Mouse (Mus musculus) MN1 (cell line): Measurements from ENCODE around the gene Sardh.

Experiments
- DNase-seq: peaks from one replicate; pipeline ENCODE4 v3.0.0-alpha.2; 2016; ENCODE audit warnings: low spot score

Sardh gene

GRCm38 (mm10) chr2:27248211-27248610 is at the start of gene Sardh:
Gene Sardh, minus strand, starts transcription at chr2:27248337.
- no peak for DNase-seq

GRCm38 (mm10) chr2:27296656-27297406 is 48.7 kb upstream of the Sardh start:
- DNase-seq: peak; percentile 28

DNA sequence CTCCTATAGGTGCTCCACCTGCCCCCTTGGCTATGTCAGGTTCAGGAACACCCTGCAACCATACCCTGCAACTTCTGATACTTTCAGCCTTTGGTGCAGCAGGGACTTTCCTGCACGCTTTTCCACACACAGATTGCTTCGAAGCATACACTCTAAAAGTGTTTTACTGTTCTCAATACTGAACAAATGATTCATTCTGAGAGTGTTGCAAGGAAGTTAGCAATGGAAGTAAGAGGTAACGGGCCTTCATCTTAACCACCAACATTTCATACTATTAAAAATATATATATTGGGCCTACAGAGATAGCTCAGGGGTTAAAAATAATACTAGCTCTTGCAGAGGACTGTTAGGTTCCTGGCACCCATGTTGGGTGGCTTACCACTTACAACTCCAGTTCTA is 46.6 kb upstream of the Sardh start:
- DNase-seq: no peak

DNA sequence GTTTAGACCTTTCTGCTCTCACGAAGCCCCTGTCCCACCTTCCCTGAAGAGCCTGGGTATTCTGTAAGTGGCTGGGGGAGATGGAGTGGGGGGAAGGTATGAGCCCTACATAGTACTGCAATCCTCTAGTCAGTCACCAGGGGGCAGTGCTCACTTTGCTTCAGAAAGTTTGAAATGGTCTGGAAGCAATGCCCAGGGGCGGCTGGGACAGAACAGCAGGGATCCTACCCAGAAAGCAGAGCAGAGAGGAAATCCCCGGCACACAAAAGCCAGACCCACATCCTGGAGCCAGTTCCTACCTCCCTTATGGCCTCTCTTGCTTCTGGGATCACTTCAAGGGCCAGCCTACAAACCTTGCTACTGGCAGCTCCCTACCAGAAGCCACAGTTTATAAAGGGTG is 40.9 kb upstream of the Sardh start:
- peak; percentile 86 for DNase-seq

GRCm38 (mm10) chr2:27286971-27287710 is 39.0 kb upstream of the Sardh start:
- DNase-seq: no peak

- DNase-seq: no peak
Observed at GRCm38 (mm10) chr2:27284441-27284840, 36.3 kb upstream of the Sardh start.

GRCm38 (mm10) chr2:27281771-27282170 is 33.6 kb upstream of the Sardh start:
- no peak for DNase-seq

DNA sequence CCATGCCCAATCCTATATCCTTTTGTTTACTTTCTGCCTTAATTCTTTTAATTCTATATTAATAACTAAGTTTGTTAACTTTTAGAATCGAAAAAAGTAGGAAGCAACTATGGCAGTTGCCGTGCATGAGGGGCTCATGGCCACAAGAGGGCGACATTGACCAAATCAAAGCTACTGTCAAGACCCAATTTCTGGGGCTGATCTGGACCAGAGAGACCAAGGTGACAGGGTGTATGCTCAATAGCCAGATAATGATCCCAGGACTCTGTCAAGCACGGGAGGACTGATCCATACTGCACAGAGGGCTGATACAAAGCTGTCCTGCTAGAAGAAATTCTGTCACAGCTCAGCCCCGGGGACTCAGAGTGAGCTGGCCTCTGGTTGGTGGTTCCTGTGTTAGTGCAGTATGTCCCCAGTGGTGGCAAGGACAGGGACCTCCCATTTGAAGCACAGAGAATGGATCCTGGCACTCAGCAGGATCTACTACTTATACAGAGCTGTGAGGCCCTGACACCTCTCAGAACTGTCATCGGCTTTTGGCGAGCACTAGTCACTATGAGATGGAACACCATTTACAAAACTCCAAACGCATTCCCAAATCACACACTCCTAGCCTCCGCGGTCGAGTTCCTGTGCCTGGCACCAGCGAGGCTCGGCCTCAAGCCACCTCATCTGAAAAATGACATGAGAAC is 32.9 kb upstream of the Sardh start:
- DNase-seq: peak; percentile 63

DNA sequence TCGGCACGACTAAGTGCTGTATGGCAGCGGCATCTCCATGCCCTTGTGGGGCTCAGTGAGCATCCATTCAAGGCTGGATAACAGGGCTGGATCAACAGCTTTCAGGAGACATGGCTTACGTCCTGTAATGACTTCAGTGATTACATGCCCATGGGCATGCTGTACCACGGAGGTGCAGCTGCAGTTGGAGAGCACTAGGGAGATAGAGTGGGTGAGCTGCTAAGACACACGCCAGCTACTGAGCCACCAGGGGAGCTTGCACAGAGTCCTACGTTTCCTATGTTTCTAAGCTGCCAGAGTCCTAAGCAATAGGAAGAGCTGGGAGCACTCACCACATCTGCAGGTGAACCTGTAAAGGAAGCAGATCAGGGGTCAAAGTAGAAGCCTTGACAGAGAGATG is 30.7 kb upstream of the Sardh start:
- DNase-seq: no peak

DNA sequence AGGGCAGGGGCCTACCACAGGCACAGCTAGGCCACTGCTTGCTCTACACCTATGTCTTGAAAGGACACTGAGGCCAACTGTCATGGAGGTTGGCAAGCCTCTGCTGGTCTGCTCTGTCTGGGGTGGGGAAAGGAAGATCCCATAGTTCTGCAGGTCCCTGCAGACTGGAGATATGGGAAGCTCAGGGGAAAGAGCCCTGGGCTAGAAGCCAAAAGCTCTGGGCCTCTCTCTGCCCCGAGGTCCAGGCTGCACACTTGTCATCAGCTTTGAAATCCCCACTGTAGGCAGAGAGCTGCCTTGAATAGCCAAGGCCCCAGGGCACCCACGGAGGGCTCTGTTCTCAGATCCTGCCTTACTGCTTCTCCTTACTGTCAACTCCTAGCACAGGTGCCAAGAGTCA is 20.2 kb upstream of the Sardh start:
- peak; percentile 18 for DNase-seq

DNA sequence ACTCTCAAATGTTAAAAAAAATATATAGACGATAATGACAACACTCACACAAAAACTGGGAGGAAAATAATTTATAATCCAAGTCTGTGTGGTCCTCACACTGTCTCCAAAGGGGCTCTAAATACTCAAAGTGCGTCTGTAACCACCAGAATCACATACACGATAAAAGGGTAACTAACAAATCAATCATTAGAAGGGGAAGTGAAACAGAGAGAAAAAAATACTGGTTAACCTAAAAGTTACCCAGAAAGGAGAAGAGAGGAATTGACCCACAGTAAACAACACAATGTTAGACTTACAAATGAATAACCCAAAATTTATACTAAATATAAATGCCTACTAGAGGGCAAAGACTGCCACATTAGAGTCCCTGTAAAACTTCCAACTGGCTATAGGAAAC is 17.7 kb upstream of the Sardh start:
- DNase-seq: no peak

- DNase-seq: no peak
Observed at GRCm38 (mm10) chr2:27262984-27263383, 14.8 kb upstream of the Sardh start.

DNA sequence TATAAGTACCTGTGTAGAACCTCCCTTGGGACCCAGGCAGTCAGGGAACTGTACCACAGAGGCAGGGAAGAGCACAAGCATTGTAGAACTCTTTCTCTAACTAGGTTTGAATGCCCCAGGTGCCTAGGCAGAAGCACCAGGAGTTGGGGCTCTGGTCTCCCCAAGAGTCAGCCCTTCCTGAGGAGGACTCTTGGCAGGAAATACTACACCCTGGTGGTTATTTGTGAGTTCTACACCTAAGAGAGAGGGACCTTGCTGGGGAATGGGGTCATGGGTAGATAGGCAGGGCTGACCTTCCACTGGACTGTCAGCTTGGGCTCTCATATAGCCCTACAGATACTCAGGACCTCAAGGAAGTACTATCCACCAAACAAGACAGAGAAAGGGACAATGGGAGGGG is 3.3 kb upstream of the Sardh start:
- no peak for DNase-seq

- no peak for DNase-seq
Observed at GRCm38 (mm10) chr2:27247487-27247863, 662 bp downstream of the Sardh start.

DNA sequence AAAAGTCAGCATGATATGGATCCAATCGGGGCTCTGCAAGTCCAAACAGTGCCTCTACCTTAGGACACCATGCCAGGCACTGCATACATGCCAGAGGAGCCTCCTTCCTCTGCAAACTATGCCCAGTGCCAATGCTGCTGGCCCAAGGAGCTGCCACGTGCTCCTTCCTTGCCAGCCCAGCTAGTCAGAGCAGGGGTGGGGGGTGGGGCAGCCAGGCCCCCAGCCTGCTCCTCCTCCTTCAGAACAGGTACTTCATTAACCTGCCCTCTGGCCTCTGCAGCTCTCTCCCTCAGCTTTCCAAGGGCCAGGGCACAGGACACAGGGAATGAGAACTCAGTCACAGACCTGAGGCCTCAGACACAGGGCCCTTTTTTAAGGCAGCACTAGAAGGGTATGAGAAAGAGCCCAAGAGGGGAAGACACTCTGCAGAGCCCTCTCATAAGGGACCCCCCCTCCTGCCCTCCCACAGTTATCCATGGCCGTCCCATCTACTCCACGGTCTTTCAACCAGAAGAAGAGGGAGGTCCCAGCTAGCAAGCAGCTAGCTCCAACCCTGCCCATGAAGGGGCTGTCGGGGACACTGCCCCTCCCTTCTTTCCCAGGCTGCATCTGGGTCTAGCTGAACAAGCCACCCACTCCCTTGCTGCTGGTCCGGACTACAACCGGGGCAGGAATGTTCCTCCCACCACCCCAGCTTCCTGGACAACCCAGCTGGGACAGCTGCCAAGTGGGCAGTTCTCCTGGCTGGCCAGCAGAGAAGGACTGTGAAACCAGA is 1.2 kb downstream of the Sardh start:
- peak; percentile 94 for DNase-seq

- no peak for DNase-seq
Observed at GRCm38 (mm10) chr2:27245947-27246346, 2.2 kb downstream of the Sardh start.

- DNase-seq: peak; percentile 59
Observed at GRCm38 (mm10) chr2:27237342-27237741, 10.8 kb downstream of the Sardh start.

- peak; percentile 67 for DNase-seq
Observed at GRCm38 (mm10) chr2:27235729-27236128, 12.4 kb downstream of the Sardh start.

- peak; percentile 77 for DNase-seq
Observed at GRCm38 (mm10) chr2:27232376-27232775, 15.8 kb downstream of the Sardh start.

GRCm38 (mm10) chr2:27229481-27230105 is 18.5 kb downstream of the Sardh start:
- no peak for DNase-seq

GRCm38 (mm10) chr2:27228809-27229480 is 19.2 kb downstream of the Sardh start:
- DNase-seq: no peak
